Mouse (Mus musculus): Measurements from ENCODE around the gene Msmo1.
A peak's percentile ranks its signal among the peaks of the same experiment; 100 is the strongest.

The Msmo1 gene

GRCm38 (mm10) chr8:64712499-64712898, 21.1 kb downstream of the Msmo1 start:
- DNase-seq (ENCODE audit: low spot score in 2 of 2): no peak

DNA sequence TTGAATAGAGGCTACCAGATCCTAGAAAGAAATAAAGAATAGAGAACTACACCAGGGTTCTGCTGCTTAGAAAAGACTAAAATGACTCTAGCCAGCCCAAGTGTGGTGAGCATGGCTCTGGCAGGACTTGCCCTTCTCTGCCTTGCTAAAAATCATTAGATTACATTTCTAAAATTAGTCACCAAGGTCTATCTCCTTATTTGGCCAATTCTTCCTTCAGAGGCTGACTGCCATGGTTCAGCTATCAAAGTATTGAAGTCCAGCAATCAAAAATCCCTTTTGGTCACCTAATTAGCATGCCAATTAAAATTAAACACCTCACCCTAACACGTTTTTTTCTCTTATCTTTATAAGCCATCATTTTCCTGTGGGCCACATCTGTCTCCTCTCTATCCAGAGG, 22.0 kb downstream of the Msmo1 start:
- no peak for DNase-seq (ENCODE audit: low spot score in 2 of 2)

DNA sequence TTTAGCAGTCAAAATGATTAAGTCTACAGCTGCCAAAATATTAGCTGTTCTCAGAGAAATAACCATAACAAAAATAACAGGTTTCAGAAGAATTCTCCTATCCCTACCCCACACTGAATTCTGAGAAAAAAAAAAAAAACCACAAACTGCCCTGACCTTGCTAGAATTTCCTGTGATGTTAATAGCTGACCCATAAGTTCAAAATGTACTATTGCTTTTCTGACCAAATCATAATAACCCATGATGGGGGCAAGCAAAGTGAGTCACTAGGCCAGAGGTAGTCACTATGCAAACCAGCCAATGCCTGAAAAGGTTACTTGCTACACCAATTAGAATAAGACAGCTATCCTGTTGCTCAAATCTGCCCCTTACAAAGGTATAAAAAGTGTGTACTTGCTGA, 26.1 kb downstream of the Msmo1 start:
- DNase-seq (ENCODE audit: low spot score in 2 of 2): no peak

DNA sequence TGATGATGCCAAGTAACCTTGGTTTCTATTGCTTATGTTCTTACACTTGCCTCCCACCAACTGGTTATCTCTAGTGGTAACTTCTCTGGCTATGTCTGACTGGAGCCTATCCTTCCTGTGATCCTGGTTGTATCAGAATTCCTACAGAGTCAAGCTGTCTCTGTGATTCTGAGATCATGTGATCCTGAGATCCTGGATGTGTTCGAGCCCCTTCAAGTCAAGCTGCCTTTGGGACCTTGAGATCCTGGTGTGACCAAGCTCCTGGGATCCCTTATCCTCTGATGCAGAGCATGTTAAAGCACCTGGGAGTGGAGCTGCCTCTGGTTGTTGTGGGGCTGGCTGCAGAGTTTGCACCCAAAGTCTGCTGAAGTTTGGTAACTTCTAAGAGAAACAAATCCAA, 30.4 kb downstream of the Msmo1 start:
- DNase-seq (ENCODE audit: low spot score in 2 of 2): no peak

DNA sequence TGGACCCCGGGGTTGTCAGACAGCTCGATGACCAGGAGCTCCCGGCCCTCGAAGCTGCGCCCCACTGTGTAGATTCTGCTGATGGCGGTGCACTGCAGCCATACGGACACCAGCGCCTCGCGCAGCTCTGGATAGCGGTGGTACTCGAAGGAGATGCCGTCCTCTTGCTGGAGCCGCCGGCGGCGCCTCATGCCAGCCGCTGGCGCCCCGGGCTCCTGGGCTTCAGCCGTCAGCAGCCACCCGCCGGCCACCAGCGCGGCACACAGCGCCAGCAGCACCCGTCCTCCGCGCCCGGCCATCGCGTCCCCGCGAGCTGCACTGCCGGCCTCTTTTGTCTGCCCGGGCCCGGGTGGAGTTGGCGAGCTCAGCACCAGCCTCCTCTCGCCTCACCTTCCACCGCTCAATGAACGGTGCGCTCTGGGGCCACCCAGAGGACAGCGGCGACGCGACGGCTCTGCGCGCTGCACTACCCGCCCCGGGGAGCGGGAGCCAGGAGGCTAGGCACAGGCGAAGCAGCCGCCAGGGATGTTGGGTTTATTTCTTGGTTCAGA, 40.9 kb downstream of the Msmo1 start, which contains the start of gene Cpe:
Cpe (minus strand) TSS at position 404 of the 551 bp plus-strand sequence.
- peak; percentile 90 to 91 for DNase-seq (ENCODE audit: low spot score in 2 of 2)

DNA sequence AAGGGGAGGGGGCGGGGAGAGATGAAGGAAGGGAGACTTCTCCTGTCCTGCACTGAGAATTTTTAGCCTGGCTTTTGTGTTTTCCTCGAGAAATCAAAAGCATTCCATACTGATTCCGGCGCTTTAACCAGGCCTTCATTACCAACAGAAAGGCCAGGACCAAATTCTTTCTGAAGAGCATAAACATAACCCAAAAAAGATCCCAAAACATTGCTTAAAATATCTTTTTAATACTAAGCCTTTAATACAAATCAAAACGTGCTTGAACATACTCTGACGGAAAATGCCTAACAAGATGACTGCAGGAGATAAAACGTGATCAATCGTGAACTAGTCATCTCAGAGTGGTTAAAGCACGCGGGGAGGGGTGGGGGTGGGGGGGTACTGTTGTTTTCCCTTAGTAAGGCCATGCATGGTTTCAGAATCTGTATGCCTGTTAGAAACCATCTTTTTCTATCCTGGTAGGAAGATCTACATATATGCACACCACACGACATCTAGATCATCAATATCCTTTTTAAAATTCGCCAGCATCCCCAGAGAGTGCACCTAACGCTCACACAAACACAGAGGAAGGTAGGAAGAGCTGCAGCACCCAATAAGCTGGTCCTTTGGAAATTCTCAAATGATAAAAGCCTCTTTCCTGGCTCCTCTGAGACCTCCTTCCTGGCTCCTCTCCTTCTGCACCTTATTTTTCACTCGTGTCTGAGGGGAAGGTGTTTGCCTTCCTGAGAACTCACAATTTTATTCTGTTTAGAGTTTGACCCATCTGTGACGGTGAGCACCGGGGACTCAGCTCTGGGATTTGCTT, 41.8 kb downstream of the Msmo1 start:
- peak; percentile 38 to 53 for DNase-seq (ENCODE audit: low spot score in 2 of 2)

DNA sequence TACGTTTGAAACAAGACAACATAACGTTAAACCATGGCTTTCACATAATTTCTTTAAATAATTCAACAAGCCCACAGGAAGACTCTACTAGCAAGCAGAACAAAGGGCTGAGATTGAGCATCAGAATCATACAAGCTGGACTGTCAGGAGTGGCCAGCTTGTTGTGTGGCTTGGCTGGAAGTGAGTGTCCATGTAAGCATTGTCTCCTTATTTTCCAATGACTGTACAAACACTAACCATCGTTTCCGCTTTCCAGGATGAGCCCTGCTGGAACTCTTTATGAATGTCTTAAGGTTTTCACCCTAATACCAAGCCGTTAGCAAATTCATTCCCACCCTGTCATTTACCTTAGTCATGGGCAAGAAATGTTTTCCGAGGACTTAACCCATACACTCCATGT, 42.7 kb downstream of the Msmo1 start:
- DNase-seq (ENCODE audit: low spot score in 2 of 2): no peak

- DNase-seq (ENCODE audit: low spot score in 2 of 2): no peak
Measured at GRCm38 (mm10) chr8:64690306-64690705, 43.3 kb downstream of the Msmo1 start.

DNA sequence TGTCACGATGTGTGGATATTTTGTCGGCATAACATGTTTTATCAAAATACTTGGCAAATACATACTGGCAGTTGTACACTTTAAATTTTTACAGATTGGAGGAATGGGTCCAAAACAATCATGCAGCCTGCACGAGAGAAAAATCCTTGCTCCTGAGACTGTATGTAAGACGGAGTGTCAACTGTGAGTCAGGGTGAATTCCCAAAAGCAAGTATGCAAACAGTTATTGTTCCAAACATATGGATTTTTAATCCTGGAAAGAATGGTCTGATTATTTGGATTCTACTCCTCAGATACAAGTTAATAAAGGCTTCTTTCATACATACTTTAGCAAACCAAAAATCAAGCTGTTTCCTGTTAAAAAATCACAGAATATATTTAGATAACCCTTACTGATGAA, 44.9 kb downstream of the Msmo1 start:
- no peak for DNase-seq (ENCODE audit: low spot score in 2 of 2)

GRCm38 (mm10) chr8:64688161-64688560, 45.4 kb downstream of the Msmo1 start:
- DNase-seq (ENCODE audit: low spot score in 2 of 2): no peak

DNA sequence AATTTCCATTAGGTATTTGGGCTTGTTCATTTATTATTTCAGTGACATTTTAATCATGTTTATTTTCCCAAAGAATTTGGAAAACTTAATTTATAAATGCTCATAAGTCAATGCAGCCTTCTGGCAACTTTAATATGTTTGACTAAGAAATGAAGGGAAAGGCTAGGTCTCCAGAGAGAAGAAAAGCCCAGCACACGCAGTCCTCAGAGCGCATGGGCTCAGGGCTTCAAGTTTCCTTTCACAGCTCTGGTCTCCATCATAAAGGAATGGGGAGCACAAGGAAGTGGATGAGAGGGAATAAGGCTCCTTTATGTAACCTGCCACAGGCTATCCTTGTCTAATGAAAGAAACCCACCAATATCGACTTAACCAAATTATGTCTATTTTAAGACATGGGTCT, 51.1 kb downstream of the Msmo1 start:
- no peak for DNase-seq (ENCODE audit: low spot score in 2 of 2)

DNA sequence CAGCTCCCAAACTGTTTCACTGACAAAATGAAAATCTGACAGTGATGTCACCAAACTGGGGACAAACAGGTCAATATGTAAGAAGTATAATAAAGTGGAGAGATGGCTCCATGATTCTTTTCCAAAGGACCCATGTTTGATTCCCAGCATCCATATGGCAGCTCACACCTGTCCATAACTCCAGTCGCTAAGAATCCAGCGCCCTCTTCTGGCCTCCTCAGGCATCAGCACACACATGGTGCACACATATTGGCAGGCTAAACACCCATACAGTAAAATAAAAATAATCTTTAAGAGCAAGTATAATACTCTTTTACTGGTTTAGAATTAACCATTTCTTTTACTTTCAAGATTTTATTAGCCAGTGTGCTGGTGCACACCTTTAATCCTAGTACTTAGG, 57.2 kb downstream of the Msmo1 start:
- no peak for DNase-seq (ENCODE audit: low spot score in 2 of 2)

- DNase-seq (ENCODE audit: low spot score in 2 of 2): no peak
Measured at GRCm38 (mm10) chr8:64674951-64675585, 58.5 kb downstream of the Msmo1 start.

- DNase-seq (ENCODE audit: low spot score in 2 of 2): no peak
Measured at GRCm38 (mm10) chr8:64672920-64673319, 60.7 kb downstream of the Msmo1 start.

DNA sequence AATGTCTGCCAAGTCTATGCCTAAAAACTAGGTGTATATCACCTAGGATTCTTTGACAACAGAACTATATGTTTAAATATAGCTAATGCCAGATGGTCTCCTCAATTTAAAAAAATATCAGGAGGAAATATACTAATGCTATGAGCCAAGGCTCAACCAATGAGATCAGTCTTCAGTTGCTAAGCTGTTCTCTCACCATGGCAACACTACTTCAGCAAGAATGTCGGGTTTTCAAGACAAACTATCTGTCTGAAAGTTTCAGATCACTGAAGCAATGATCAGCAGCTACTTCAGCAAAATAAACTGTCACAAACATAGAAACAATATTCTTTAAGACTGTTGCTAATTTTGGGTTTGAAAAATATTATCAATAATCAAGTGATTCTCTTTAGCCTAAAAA, 61.7 kb downstream of the Msmo1 start:
- no peak for DNase-seq (ENCODE audit: low spot score in 2 of 2)

All from frontal cortex, postnatal 36 days (tissue).